Mouse (Mus musculus): ENCODE data around the gene Olfr62. TPM values are rescaled to one million over a fixed set of nuclear protein-coding genes. Genes with fewer than 3 reads are reported as not detected.

The Olfr62 gene
- polyA plus RNA-seq, 1 experiment from 2014 or later, result not detected

GRCm38 (mm10) chr4:118692412-118692973, 33.7 kb downstream of the Olfr62 start, which contains the start of gene Olfr1342:
TSS of gene Olfr1342 (minus strand) at chr4:118692756.
- Histone ChIP-seq H3K9me3 (no peaks in the 10 kb centered on the region), H3K4me2 (no peak within 1 kb of the TSS), H3K27ac (replicated peaks) (no peak within 1 kb of the TSS), H3K4me1 (no peaks in the 10 kb centered on the region), H3K27me3 (replicated peaks) (peaks cover 7% of the 10 kb centered on the region; the same call in 1 of the 2 replicates), H3K36me3 (no peaks in the 10 kb centered on the region), H3K9ac (no peak within 1 kb of the TSS), H3K4me3 (no peak within 1 kb of the TSS)
- no peak for ATAC-seq (ENCODE audit: extremely low read depth, insufficient number of reproducible peaks, low FRiP score, low TSS enrichment)
- 56% methylated on average over 12 of the region's 12 CpGs for WGBS

- ATAC-seq (ENCODE audit: extremely low read depth, insufficient number of reproducible peaks, low FRiP score, low TSS enrichment), result no peak
These were observed 35.1 kb downstream of the Olfr62 start for GRCm38 (mm10) chr4:118693812-118694211.

GRCm38 (mm10) chr4:118703223-118703622, 44.5 kb downstream of the Olfr62 start, which contains the start of gene Olfr1341:
TSS of gene Olfr1341 (plus strand) at chr4:118703523.
- Histone ChIP-seq H3K27ac (replicated peaks) (no peak within 1 kb of the TSS), H3K4me3 (no peak within 1 kb of the TSS), H3K36me3 (no peaks in the 10 kb centered on the region), H3K27me3 (replicated peaks) (no peaks in the 10 kb centered on the region), H3K9ac (no peak within 1 kb of the TSS), H3K9me3 (no peaks in the 10 kb centered on the region), H3K4me2 (no peak within 1 kb of the TSS), H3K4me1 (no peaks in the 10 kb centered on the region)
- WGBS, result 64% methylated on average over 3 of the region's 3 CpGs
- no peak for ATAC-seq (ENCODE audit: extremely low read depth, insufficient number of reproducible peaks, low FRiP score, low TSS enrichment)

More at GRCm38 (mm10) chr4:118693812-118694211, 35.1 kb downstream of the Olfr62 start:
- Histone ChIP-seq H3K9ac (no peak overlapping the region), H3K4me2 (no peak overlapping the region), H3K4me3 (no peak overlapping the region), H3K4me1 (no peaks in the 10 kb centered on the region), H3K36me3 (no peaks in the 10 kb centered on the region), H3K9me3 (no peaks in the 10 kb centered on the region), H3K27me3 (replicated peaks) (peaks cover 7% of the 10 kb centered on the region; the same call in 1 of the 2 replicates), H3K27ac (replicated peaks) (no peak overlapping the region)
- WGBS, result 51% methylated on average over 2 of the region's 2 CpGs

- no peaks in the 10 kb centered on the region for H3K4me1 ChIP-seq
- H3K4me2 ChIP-seq, result no peak overlapping the region
- H3K9ac ChIP-seq, result no peak overlapping the region
- no peak overlapping the region for H3K27ac ChIP-seq (replicated peaks)
- H3K9me3 ChIP-seq, result no peaks in the 10 kb centered on the region
- H3K27me3 ChIP-seq (replicated peaks), result no peaks in the 10 kb centered on the region
- H3K36me3 ChIP-seq, result no peaks in the 10 kb centered on the region
- 77% methylated on average over 5 of the region's 5 CpGs for WGBS
- no peak for ATAC-seq (ENCODE audit: extremely low read depth, insufficient number of reproducible peaks, low FRiP score, low TSS enrichment)
- H3K4me3 ChIP-seq, result no peak overlapping the region
These were observed 49.3 kb downstream of the Olfr62 start for GRCm38 (mm10) chr4:118708086-118708485.

- Histone ChIP-seq H3K4me2 (no peak overlapping the region), H3K27ac (replicated peaks) (no peak overlapping the region), H3K36me3 (no peaks in the 10 kb centered on the region), H3K4me3 (no peak overlapping the region), H3K27me3 (replicated peaks) (no peaks in the 10 kb centered on the region), H3K9me3 (no peaks in the 10 kb centered on the region), H3K4me1 (no peaks in the 10 kb centered on the region), H3K9ac (no peak overlapping the region)
- WGBS, result 63% methylated on average over 1 of the region's 1 CpGs
- ATAC-seq (ENCODE audit: extremely low read depth, insufficient number of reproducible peaks, low FRiP score, low TSS enrichment), result no peak
These were observed 52.9 kb downstream of the Olfr62 start for GRCm38 (mm10) chr4:118711656-118712055.

Other genes with a start within 250 kb of the Olfr62 start
- 4.1 and 4.4 TPM in 2 replicates for gene Szt2, start 249.7 kb upstream of the Olfr62 start, polyA plus RNA-seq (2015; fragmentation: Nextera tagmentation; extraction: Ambion mirVana)
- 73.2 and 81.3 TPM in 2 replicates for gene Med8, start 249.6 kb upstream of the Olfr62 start, polyA plus RNA-seq (2015; fragmentation: Nextera tagmentation; extraction: Ambion mirVana)
- gene Elovl1, start 230.9 kb upstream of the Olfr62 start, polyA plus RNA-seq (2015; fragmentation: Nextera tagmentation; extraction: Ambion mirVana), result 56.4 and 63.2 TPM in 2 replicates
- 171 and 186 TPM in 2 replicates for gene Cdc20, start 221.6 kb upstream of the Olfr62 start, polyA plus RNA-seq (2015; fragmentation: Nextera tagmentation; extraction: Ambion mirVana)
- 2.1 and 2.2 TPM in 2 replicates for gene Mpl, start 201.4 kb upstream of the Olfr62 start, polyA plus RNA-seq (2015; fragmentation: Nextera tagmentation; extraction: Ambion mirVana)
- 57.7 and 61.1 TPM in 2 replicates for gene Tie1, start 168.9 kb upstream of the Olfr62 start, polyA plus RNA-seq (2015; fragmentation: Nextera tagmentation; extraction: Ambion mirVana)
- gene 2610528J11Rik, start 132.0 kb upstream of the Olfr62 start, polyA plus RNA-seq (2015; fragmentation: Nextera tagmentation; extraction: Ambion mirVana), result 0.36 and 0.75 TPM in 2 replicates
- gene Tmem125, start 114.9 kb upstream of the Olfr62 start, polyA plus RNA-seq (2015; fragmentation: Nextera tagmentation; extraction: Ambion mirVana), result 0.24 and 0.43 TPM in 2 replicates
- gene Cfap57, start 38.2 kb upstream of the Olfr62 start, polyA plus RNA-seq (2015; fragmentation: Nextera tagmentation; extraction: Ambion mirVana), result 0.31 and 0.53 TPM in 2 replicates
- gene Ebna1bp2, start 38.2 kb upstream of the Olfr62 start, polyA plus RNA-seq (2015; fragmentation: Nextera tagmentation; extraction: Ambion mirVana), result 76.0 and 78.9 TPM in 2 replicates
- 0.19 TPM in 1 of 2 replicates, not detected in the other for gene Olfr1342, start 33.8 kb downstream of the Olfr62 start, polyA plus RNA-seq (2015; fragmentation: Nextera tagmentation; extraction: Ambion mirVana)
- not detected in 2 replicates for gene Olfr1341, start 44.6 kb downstream of the Olfr62 start, polyA plus RNA-seq (2015; fragmentation: Nextera tagmentation; extraction: Ambion mirVana)
- gene Olfr1340, start 61.2 kb downstream of the Olfr62 start, polyA plus RNA-seq (2015; fragmentation: Nextera tagmentation; extraction: Ambion mirVana), result not detected in 2 replicates
- gene Olfr1339, start 73.2 kb downstream of the Olfr62 start, polyA plus RNA-seq (2015; fragmentation: Nextera tagmentation; extraction: Ambion mirVana), result not detected in 2 replicates
- gene Olfr1338, start 99.8 kb downstream of the Olfr62 start, polyA plus RNA-seq (2015; fragmentation: Nextera tagmentation; extraction: Ambion mirVana), result not detected in 2 replicates
- not detected in 2 replicates for gene Olfr1337, start 123.6 kb downstream of the Olfr62 start, polyA plus RNA-seq (2015; fragmentation: Nextera tagmentation; extraction: Ambion mirVana)
- not detected in 2 replicates for gene Olfr1335, start 151.0 kb downstream of the Olfr62 start, polyA plus RNA-seq (2015; fragmentation: Nextera tagmentation; extraction: Ambion mirVana)
- gene Olfr1333, start 177.3 kb downstream of the Olfr62 start, polyA plus RNA-seq (2015; fragmentation: Nextera tagmentation; extraction: Ambion mirVana), result not detected in 2 replicates
- not detected in 2 replicates for gene Olfr1331, start 205.7 kb downstream of the Olfr62 start, polyA plus RNA-seq (2015; fragmentation: Nextera tagmentation; extraction: Ambion mirVana)
- 0.09 and 0.11 TPM in 2 replicates for gene Olfr1330, start 229.6 kb downstream of the Olfr62 start, polyA plus RNA-seq (2015; fragmentation: Nextera tagmentation; extraction: Ambion mirVana)